Mouse (Mus musculus) large intestine, adult 2 months (tissue): ENCODE results near the gene Gcg. TPM values are rescaled to one million over a fixed set of nuclear protein-coding genes. Genes with fewer than 3 reads are reported as not detected.
A peak's percentile ranks its signal among the peaks of the same experiment; 100 is the strongest.

ENCODE experiments used
- DNase-seq: peaks from one replicate; pipeline ENCODE4 v3.0.0-alpha.2; 2012; ENCODE audit warnings: low read depth, low spot score
- WGBS: fragments of 180-500 bp; shearing (Covaris S2); methylation state at CpG from one replicate; pipeline ENCODE4 v1.1.7; 2018; 5-methylcytosine and 5-hydroxymethylcytosine counted together
- polyA plus RNA-seq: library from polyadenylated mRNA; depleted of rRNA; stranded (reverse); fragments of >200 nt; gene quantifications from 2 replicates; pipeline ENCODE4 v1.2.3, GENCODE M21; 2012; rRNA removed

The Gcg gene
- polyA plus RNA-seq = 39.9 and 69.5 TPM in 2 replicates

- 56% methylated on average over 9 of the region's 9 CpGs for WGBS
- no peak for DNase-seq
Observed at GRCm38 (mm10) chr2:62483550-62483949, at the start of gene Gcg. Gcg (minus strand) TSS chr2:62483650.

- no peak for DNase-seq
- 21% methylated on average over 1 of the region's 1 CpGs for WGBS
Observed at GRCm38 (mm10) chr2:62531065-62531464, 47.6 kb upstream of the Gcg start.

- 94% methylated on average over 9 of the region's 9 CpGs for WGBS
- DNase-seq = no peak
Observed at GRCm38 (mm10) chr2:62526399-62526798, 42.9 kb upstream of the Gcg start.

- DNase-seq = no peak
- WGBS = 83% methylated on average over 2 of the region's 2 CpGs
Observed at GRCm38 (mm10) chr2:62517790-62518189, 34.3 kb upstream of the Gcg start.

- DNase-seq = no peak
- 79% methylated on average over 6 of the region's 6 CpGs for WGBS
Observed at GRCm38 (mm10) chr2:62514477-62514876, 31.0 kb upstream of the Gcg start.

- WGBS = 42% methylated on average over 15 of the region's 15 CpGs
Observed at GRCm38 (mm10) chr2:62513477-62513876, 30.0 kb upstream of the Gcg start.

GRCm38 (mm10) chr2:62507130-62507529 lies 23.7 kb upstream of the Gcg start:
- WGBS = 89% methylated on average over 5 of the region's 5 CpGs
- DNase-seq = no peak

More at GRCm38 (mm10) chr2:62513477-62513876, 30.0 kb upstream of the Gcg start:
- DNase-seq = no peak

- 89% methylated on average over 2 of the region's 2 CpGs for WGBS
- DNase-seq = no peak
Observed at GRCm38 (mm10) chr2:62506441-62506840, 23.0 kb upstream of the Gcg start.

GRCm38 (mm10) chr2:62504269-62504796 lies 20.9 kb upstream of the Gcg start:
- WGBS = 87% methylated on average over 4 of the region's 4 CpGs
- DNase-seq = no peak

GRCm38 (mm10) chr2:62503326-62503725 lies 19.9 kb upstream of the Gcg start:
- DNase-seq = no peak
- 78% methylated on average over 5 of the region's 5 CpGs for WGBS

GRCm38 (mm10) chr2:62502516-62502915 lies 19.1 kb upstream of the Gcg start:
- 89% methylated on average over 4 of the region's 4 CpGs for WGBS
- no peak for DNase-seq

- 77% methylated on average over 5 of the region's 5 CpGs for WGBS
Observed at GRCm38 (mm10) chr2:62498821-62499220, 15.4 kb upstream of the Gcg start.

GRCm38 (mm10) chr2:62498086-62498485 lies 14.6 kb upstream of the Gcg start:
- 94% methylated on average over 4 of the region's 4 CpGs for WGBS
- DNase-seq = no peak

More at GRCm38 (mm10) chr2:62498821-62499220, 15.4 kb upstream of the Gcg start:
- no peak for DNase-seq

- no peak for DNase-seq
- 83% methylated on average over 5 of the region's 5 CpGs for WGBS
Observed at GRCm38 (mm10) chr2:62497333-62498002, 14.0 kb upstream of the Gcg start.

GRCm38 (mm10) chr2:62495407-62495806 lies 12.0 kb upstream of the Gcg start:
- WGBS = 67% methylated on average over 4 of the region's 4 CpGs
- DNase-seq = no peak

- no peak for DNase-seq
- 89% methylated on average over 6 of the region's 6 CpGs for WGBS
Observed at GRCm38 (mm10) chr2:62489832-62490231, 6.4 kb upstream of the Gcg start.

- WGBS = 46% methylated on average over 3 of the region's 3 CpGs
- DNase-seq = peak; percentile 7
Observed at GRCm38 (mm10) chr2:62484906-62485305, 1.5 kb upstream of the Gcg start.

- 73% methylated on average over 9 of the region's 9 CpGs for WGBS
- DNase-seq = no peak
Observed at GRCm38 (mm10) chr2:62480285-62481198, 2.9 kb downstream of the Gcg start.

- WGBS = 85% methylated on average over 9 of the region's 9 CpGs
Observed at GRCm38 (mm10) chr2:62469551-62469950, 13.9 kb downstream of the Gcg start.

GRCm38 (mm10) chr2:62463287-62463686 lies 20.2 kb downstream of the Gcg start:
- 83% methylated on average over 2 of the region's 2 CpGs for WGBS
- no peak for DNase-seq

More at GRCm38 (mm10) chr2:62469551-62469950, 13.9 kb downstream of the Gcg start:
- DNase-seq = no peak
